Mouse (Mus musculus): ENCODE measurements around the gene Pptc7. TPM values are rescaled to one million over a fixed set of nuclear protein-coding genes. Genes with fewer than 3 reads are reported as not detected.
"Not testable (repeated sequence)": the region's sequence is repeated elsewhere in the genome, so short reads cannot be mapped to it uniquely, and the experiment has no call there.

Pptc7 gene
- polyA plus RNA-seq, 1 experiment from 2014 or later: 8.3 TPM

DNA sequence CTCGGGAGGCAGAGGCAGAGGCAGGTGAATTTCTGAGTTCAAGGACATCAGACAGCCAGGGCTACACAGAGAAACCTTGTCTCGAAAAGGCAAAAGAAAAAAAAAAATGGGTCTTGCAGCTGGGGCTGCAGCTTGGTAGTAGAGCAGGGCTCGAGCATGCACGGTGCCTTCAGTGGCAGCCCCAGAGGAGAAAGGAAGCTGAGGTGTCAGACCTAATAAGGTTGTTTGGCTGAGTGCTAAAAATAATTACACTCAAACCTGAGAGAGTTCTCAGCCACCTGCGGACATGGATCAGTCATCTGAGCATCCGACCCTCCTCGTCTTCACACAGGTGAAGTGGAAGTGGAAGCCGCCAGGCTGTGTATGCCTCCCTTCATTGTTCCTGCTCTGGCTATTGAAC lies 26.5 kb downstream of the Pptc7 start:
- no peaks in the 10 kb centered on the region for H3K27me3 ChIP-seq
- H3K9me3 ChIP-seq: no peaks in the 10 kb centered on the region
- H3K36me3 ChIP-seq: peaks cover 35% of the 10 kb centered on the region
- H3K4me3 ChIP-seq: no peak overlapping the region
- H3K27ac ChIP-seq: no peak overlapping the region
- peaks cover 21% of the 10 kb centered on the region for H3K4me1 ChIP-seq (replicated peaks)
- 85% methylated on average over 8 of the region's 8 CpGs for WGBS
- no peak overlapping the region for H3K9ac ChIP-seq
- no peak for ATAC-seq (ENCODE audit: low FRiP score)
- H3K4me2 ChIP-seq: no peak overlapping the region

DNA sequence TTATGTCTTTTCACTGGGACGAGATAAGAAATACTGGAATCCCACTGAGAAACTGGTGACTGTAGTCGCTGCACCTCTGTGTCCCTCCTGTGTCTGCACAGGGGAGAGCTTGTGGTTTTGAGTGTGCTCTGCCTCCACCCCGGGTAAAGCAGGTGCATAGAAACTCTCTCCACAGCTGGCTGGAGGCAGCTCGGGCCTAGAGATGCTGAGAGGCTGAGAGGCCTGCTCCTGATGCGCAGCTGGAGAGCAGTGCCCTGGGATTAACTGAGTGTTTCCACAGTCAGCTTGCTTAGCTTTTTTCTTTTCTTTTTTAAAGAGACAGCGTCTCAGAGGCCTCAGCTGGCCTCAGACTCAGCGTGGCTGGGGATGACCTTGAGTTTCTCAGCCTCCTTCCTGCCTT lies 27.5 kb downstream of the Pptc7 start:
- ATAC-seq (ENCODE audit: low FRiP score): no peak
- Histone ChIP-seq H3K36me3 (peaks cover 39% of the 10 kb centered on the region), H3K4me1 (replicated peaks) (peaks cover 21% of the 10 kb centered on the region), H3K9ac (no peak overlapping the region; the same call in 1 of the 2 replicates), H3K4me2 (no peak overlapping the region), H3K27ac (peak overlapping the region; percentile 49; the same call in 1 of the 2 replicates), H3K4me3 (no peak overlapping the region), H3K9me3 (no peaks in the 10 kb centered on the region), H3K27me3 (no peaks in the 10 kb centered on the region)
- WGBS: 61% methylated on average over 7 of the region's 7 CpGs

DNA sequence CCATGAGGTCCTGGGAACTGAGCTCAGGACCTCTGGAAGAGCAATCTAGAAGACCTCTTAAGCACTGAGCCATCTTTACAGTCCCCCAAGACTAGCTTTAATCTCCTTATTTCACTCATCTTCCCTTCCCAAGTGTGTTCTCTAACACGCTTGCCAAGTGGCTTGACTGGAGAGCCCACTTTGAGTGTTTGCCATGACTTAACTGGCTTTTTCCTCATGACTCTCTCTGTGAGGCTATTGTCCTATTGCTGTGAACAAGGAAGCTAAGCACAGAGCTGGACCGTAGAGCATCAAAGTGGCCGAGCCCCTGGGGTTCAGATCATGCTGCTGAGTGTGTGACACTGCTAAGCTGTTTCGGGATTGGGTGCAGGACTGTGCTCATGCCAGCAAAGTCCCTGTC lies 28.2 kb downstream of the Pptc7 start:
- H3K9ac ChIP-seq: no peak overlapping the region
- ATAC-seq (ENCODE audit: low FRiP score): no peak
- no peaks in the 10 kb centered on the region for H3K9me3 ChIP-seq
- 88% methylated on average over 4 of the region's 4 CpGs for WGBS
- H3K27ac ChIP-seq: peak overlapping the region; percentile 49; the same call in 1 of the 2 replicates
- H3K4me1 ChIP-seq (replicated peaks): peaks cover 21% of the 10 kb centered on the region
- peaks cover 46% of the 10 kb centered on the region for H3K36me3 ChIP-seq
- no peaks in the 10 kb centered on the region for H3K27me3 ChIP-seq
- H3K4me3 ChIP-seq: no peak overlapping the region
- H3K4me2 ChIP-seq: no peak overlapping the region

DNA sequence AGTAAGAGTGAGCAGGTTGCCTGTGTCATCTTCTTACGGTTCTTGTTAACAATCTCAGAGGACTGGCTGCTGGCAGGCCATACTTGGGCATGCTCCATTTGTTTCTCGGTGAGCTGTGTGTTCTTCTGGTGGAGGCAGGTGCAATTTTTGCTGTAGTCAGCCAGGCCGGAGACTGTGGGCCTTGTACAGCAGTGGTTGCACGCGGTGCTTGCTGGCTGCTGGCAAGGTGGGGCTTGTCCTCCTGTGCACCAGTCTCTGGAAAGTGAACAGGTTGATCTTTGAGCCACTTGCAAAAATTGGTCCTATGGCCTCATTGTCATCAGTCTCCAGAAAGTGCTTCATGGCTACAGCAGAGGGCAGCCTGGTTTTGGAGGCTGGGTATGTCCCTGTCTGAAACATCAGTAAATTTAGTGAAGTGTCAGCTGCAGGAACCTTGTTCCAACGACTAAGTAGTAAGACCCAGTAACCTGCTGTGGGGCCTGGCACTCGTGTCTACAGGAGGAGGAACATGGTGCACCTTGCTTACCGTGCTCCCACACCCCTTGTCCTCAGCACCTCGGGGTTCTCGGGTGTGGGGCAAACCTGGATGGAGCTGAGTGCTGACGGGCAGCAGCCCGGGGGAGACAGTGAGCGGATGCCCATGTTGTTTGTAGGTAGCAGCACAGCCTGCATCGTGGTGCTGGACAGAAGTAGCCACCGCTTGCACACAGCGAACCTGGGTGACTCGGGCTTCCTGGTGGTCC lies 28.9 kb downstream of the Pptc7 start:
- WGBS: 88% methylated on average over 17 of the region's 17 CpGs
- Histone ChIP-seq H3K4me3 (no peak overlapping the region), H3K27me3 (no peaks in the 10 kb centered on the region), H3K9me3 (no peaks in the 10 kb centered on the region), H3K4me2 (no peak overlapping the region), H3K36me3 (peaks cover 48% of the 10 kb centered on the region), H3K9ac (no peak overlapping the region), H3K27ac (peak overlapping the region; percentile 49; the same call in 1 of the 2 replicates), H3K4me1 (replicated peaks) (peaks cover 21% of the 10 kb centered on the region)
- ATAC-seq (ENCODE audit: low FRiP score): no peak

DNA sequence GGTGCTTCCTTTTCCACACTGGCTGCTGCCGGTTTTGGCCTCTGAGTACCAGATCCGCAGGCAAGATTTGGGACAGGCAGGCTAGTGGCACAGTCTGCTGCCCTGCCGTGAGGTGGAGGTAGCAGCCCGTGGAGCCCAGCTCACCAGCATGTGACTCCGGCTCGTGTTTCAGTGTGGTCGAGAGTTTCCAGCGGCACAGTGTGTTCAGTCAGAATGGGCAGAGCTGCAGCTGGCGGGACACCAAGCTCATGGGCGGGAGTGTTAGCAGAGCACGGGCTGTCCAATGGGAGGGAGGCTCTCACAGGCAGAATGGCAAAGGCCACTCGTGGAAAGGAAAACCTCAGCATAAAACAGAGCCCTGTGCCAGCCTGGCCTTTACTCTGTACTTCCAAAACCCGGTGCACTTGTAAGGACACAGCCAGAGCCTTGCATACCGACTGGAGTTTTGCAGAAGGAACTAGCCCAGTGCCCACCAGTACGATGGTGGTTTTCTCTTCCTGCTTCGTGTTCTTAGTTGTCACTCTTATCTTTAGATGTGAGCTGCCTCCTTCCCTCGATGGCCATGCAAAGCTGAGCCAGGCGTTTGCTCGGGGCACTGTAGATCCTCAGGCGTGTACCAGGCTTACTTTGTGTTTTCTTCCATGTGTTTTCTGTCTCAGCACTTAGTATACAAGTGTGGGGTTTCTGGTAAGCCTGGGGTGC lies 31.0 kb downstream of the Pptc7 start:
- H3K27ac ChIP-seq: no peak overlapping the region

DNA sequence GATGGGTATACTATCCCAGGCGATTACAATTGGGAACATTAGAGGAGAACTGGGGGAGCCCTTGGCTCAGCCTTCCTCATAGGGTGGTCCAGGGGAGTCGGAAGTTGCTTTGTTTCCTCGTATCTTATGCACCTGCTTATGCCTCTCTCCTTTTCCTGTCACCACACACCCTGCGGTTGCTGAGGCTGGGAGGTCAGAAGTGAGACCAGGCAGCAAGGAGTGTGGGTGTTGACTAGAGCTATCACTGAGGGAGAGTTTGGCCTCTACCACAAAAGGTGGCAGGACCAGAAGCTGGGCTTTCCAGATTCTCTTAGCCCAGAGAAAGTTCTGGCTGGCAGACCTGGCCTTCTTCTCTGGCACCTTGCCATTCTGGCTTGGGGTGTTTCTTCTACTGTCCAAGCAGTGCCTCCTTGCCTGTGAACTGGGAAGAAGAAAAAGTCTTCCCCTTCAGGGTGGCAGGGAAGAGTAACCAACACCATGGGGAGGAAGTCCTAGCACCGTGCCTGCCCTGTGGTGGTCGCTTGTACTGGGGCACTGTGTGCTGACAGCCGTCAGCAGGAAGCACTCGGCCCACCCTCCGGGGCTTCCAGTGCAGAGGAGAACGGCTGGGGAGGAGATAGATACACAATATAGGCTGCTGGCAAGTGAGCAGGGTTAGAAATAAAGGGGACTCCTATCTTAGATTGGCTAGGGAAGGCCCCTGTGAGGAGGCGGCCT lies 33.3 kb downstream of the Pptc7 start:
- H3K4me3 ChIP-seq: no peak overlapping the region
- H3K4me1 ChIP-seq (replicated peaks): peaks cover 11% of the 10 kb centered on the region
- 80% methylated on average over 11 of the region's 11 CpGs for WGBS
- ATAC-seq (ENCODE audit: low FRiP score): no peak
- H3K9ac ChIP-seq: no peak overlapping the region
- H3K27me3 ChIP-seq: no peaks in the 10 kb centered on the region
- no peak overlapping the region for H3K27ac ChIP-seq
- no peaks in the 10 kb centered on the region for H3K9me3 ChIP-seq
- peaks cover 55% of the 10 kb centered on the region for H3K36me3 ChIP-seq
- H3K4me2 ChIP-seq: no peak overlapping the region

More for the DNA sequence above, 31.0 kb downstream of the Pptc7 start:
- H3K4me1 ChIP-seq (replicated peaks): peaks cover 21% of the 10 kb centered on the region
- no peak overlapping the region for H3K4me2 ChIP-seq
- no peak overlapping the region for H3K4me3 ChIP-seq
- 82% methylated on average over 20 of the region's 20 CpGs for WGBS
- no peak overlapping the region for H3K9ac ChIP-seq
- H3K27me3 ChIP-seq: no peaks in the 10 kb centered on the region
- ATAC-seq (ENCODE audit: low FRiP score): no peak
- H3K9me3 ChIP-seq: no peaks in the 10 kb centered on the region
- peaks cover 51% of the 10 kb centered on the region for H3K36me3 ChIP-seq

DNA sequence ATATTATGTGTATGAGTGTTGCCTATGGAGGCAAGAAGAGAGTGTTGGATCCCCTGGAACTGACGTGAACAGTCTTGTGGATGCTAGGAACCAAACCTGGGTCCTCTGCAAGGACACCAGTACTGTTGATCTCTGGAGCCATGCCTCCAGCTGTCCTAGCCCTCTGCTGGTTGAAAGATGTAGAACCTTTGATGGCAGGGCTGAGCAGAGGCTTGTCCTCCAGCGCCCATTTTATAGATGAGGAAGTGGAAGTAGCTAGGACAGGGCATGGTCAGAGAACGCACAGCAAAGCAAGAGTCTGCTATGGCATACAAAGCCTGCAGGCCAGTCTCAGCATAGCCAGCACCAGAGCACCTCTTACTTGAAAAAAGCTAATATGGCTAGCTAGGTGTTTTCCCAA lies 33.9 kb downstream of the Pptc7 start:
- no peak for ATAC-seq (ENCODE audit: low FRiP score)
- Histone ChIP-seq H3K9me3 (no peaks in the 10 kb centered on the region), H3K9ac (no peak overlapping the region), H3K27ac (no peak overlapping the region), H3K4me2 (no peak overlapping the region), H3K36me3 (peaks cover 55% of the 10 kb centered on the region), H3K27me3 (no peaks in the 10 kb centered on the region), H3K4me3 (no peak overlapping the region), H3K4me1 (replicated peaks) (peaks cover 6% of the 10 kb centered on the region)
- 73% methylated on average over 3 of the region's 3 CpGs for WGBS

DNA sequence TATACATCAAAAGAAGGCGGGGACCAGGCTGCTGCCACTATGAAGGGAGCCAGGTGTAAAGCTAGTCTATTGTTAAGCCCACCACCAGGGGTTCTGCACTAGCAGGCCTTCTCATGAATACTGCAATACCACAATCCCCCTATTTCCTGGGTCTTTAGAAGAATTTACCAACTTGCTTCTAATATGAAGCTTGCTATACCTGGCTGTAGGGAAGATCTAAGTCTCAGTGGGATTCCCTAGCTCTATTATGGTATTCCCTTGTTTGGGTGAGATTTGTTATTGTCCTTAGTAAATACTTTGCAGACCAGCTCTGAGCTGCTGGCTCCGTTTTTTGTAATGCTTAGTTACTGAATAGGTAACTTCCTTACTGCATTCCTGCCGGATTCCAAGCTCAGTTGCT lies 34.8 kb downstream of the Pptc7 start:
- H3K9ac ChIP-seq; H3K4me3 ChIP-seq; H3K4me1 ChIP-seq (replicated peaks); H3K4me2 ChIP-seq; ATAC-seq (ENCODE audit: low FRiP score); H3K27ac ChIP-seq; H3K9me3 ChIP-seq; H3K27me3 ChIP-seq: not testable (repeated sequence)
- WGBS: 82% methylated on average over 3 of the region's 3 CpGs
- H3K36me3 ChIP-seq: peaks cover 50% of the 10 kb centered on the region

DNA sequence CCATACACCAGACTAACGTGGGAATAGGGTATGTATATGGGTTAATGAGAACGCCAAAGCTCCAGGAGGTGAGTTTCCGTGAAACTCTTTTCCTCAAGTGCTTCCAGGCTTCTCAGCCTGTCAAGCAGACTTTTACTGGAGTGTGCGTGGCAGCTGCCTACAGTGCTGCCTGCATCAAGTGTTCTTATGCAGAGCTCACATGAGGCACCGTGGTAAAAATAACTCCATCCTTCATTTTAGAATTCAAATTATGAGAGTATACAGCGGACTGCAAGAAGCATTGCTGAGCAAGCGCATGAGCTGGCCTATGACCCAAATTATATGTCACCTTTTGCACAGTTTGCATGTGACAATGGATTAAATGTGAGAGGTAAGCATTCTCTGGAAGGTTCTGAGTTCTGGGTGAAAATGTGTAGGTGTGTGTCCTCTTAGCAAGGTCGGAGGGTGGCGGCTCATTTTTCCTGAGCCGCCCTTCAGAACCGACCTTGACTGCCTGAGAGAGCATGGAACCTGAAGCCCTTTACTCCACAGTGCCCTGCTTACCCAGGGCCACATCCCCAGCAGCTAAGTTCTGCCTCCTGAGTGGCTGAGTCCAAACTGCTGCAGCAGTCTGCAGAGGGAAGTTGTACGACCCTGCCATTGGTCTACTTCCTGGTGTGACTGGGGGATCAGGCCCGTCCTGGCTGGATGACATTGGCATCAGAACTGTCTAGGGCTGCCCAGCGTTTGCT lies 35.5 kb downstream of the Pptc7 start:
- 86% methylated on average over 14 of the region's 14 CpGs for WGBS
- no peak overlapping the region for H3K4me3 ChIP-seq
- peaks cover 4% of the 10 kb centered on the region for H3K4me1 ChIP-seq (replicated peaks)
- H3K9ac ChIP-seq: no peak overlapping the region
- H3K36me3 ChIP-seq: peaks cover 49% of the 10 kb centered on the region
- no peak overlapping the region for H3K27ac ChIP-seq
- no peaks in the 10 kb centered on the region for H3K9me3 ChIP-seq
- no peak for ATAC-seq (ENCODE audit: low FRiP score)
- no peak overlapping the region for H3K4me2 ChIP-seq
- no peaks in the 10 kb centered on the region for H3K27me3 ChIP-seq

DNA sequence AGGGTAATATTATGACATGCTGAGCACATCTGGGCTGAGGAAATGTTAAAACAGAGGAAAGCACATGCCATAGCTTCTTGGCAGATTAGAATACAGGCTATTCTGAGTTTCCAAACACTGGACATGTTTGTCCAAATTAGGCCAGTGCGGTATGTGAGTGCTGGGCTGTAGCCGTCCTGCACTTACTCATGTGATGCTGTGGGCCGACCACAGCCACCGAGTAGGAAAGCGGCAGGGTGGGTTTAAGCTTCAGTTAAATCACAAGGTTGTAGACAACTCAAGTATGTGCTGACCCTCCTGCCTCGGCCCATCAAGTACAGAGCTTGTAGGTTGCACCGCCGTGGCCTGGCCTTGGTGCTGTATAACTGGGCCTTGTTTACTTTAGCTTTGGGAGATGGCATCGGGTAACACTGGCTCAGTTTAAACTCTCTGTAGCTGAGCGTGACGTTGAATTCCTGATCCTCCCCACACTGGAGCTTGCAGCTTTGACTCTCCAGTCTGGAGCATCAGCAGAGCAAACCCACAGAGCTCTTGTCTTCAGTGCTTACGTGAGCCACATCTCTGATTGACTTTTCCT lies 36.1 kb downstream of the Pptc7 start:
- Histone ChIP-seq H3K27ac (no peak overlapping the region), H3K27me3 (no peaks in the 10 kb centered on the region), H3K4me3 (no peak overlapping the region), H3K4me1 (replicated peaks) (no peaks in the 10 kb centered on the region), H3K4me2 (no peak overlapping the region), H3K9me3 (no peaks in the 10 kb centered on the region), H3K9ac (no peak overlapping the region), H3K36me3 (peaks cover 54% of the 10 kb centered on the region)
- no peak for ATAC-seq (ENCODE audit: low FRiP score)
- 85% methylated on average over 12 of the region's 12 CpGs for WGBS

DNA sequence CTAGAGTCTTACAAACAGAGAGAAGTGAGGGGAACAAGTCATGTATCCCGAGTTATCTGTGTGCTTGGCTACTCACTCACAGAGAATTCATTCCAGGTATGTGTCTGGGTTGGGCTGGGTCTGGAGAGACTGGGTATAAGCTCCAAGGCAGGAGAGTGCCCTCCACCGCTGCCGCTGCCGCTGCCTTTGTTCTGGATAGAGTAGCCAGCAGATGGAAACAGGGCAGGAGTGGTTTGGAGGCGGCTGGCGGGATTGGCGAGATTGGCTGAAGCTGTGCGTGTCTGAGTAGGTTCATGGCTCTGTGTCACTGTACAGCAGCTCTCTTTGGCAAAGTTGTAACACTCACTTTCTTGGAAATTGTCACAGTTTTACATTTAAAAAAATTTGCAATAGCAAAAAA lies 39.4 kb downstream of the Pptc7 start:
- 77% methylated on average over 8 of the region's 8 CpGs for WGBS
- no peak overlapping the region for H3K4me2 ChIP-seq
- H3K27me3 ChIP-seq: no peaks in the 10 kb centered on the region
- no peak overlapping the region for H3K27ac ChIP-seq
- H3K9me3 ChIP-seq: no peaks in the 10 kb centered on the region
- no peaks in the 10 kb centered on the region for H3K4me1 ChIP-seq (replicated peaks)
- 0 out of 2 replicates have a peak overlapping the region, but pooled peaks have one; percentile 35 for H3K9ac ChIP-seq
- peaks cover 69% of the 10 kb centered on the region for H3K36me3 ChIP-seq
- H3K4me3 ChIP-seq: no peak overlapping the region
- no peak for ATAC-seq (ENCODE audit: low FRiP score)

Measured in hindbrain, embryonic 13.5 days (tissue).